Mouse (Mus musculus): Measurements from ENCODE around the gene Tkfc. TPM values are rescaled to one million over a fixed set of nuclear protein-coding genes. Genes with fewer than 3 reads are reported as not detected.
A peak's percentile ranks its signal among the peaks of the same experiment; 100 is the strongest.
"Not testable (repeated sequence)": the region's sequence is repeated elsewhere in the genome, so short reads cannot be mapped to it uniquely, and the experiment has no call there.

The Tkfc gene
- total and polyA plus RNA-seq, 2 experiments from 2014 or later = 12.8 to 22.7 TPM

- no peak overlapping the region for H3K27ac ChIP-seq (ENCODE audit: low read depth, low read length)
- H3K9me3 ChIP-seq (ENCODE audit: low read length) = no peaks in the 10 kb centered on the region
- DNase-seq (no peak), ATAC-seq (no peak)
- no peak overlapping the region for H3K9ac ChIP-seq
- no peaks in the 10 kb centered on the region for H3K27me3 ChIP-seq (ENCODE audit: insufficient read depth, low read length)
- H3K36me3 ChIP-seq (ENCODE audit: insufficient read depth) = no peaks in the 10 kb centered on the region
- H3K4me3 ChIP-seq (ENCODE audit: low read depth, low read length) = no peak overlapping the region
- WGBS = 77% methylated on average over 4 of the region's 4 CpGs
- TF ChIP-seq CTCF (IDR thresholded peaks at IDR 0.05; ENCODE audit: low read depth) = no peak
- H3K4me2 ChIP-seq (ENCODE audit: low read depth) = no peak overlapping the region
- no peaks in the 10 kb centered on the region for H3K4me1 ChIP-seq (ENCODE audit: insufficient read depth)
Measured at GRCm38 (mm10) chr19:10565217-10565616, 40.2 kb downstream of the Tkfc start.

GRCm38 (mm10) chr19:10564278-10564677, 41.2 kb downstream of the Tkfc start:
- Histone ChIP-seq H3K9ac (no peak overlapping the region), H3K27me3 (ENCODE audit: insufficient read depth, low read length) (no peaks in the 10 kb centered on the region), H3K9me3 (ENCODE audit: low read length) (no peaks in the 10 kb centered on the region), H3K4me3 (ENCODE audit: low read depth, low read length) (no peak overlapping the region), H3K27ac (ENCODE audit: low read depth, low read length) (no peak overlapping the region), H3K4me2 (ENCODE audit: low read depth) (no peak overlapping the region), H3K4me1 (ENCODE audit: insufficient read depth) (no peaks in the 10 kb centered on the region), H3K36me3 (ENCODE audit: insufficient read depth) (no peaks in the 10 kb centered on the region)
- 84% methylated on average over 6 of the region's 6 CpGs for WGBS
- TF ChIP-seq CTCF (IDR thresholded peaks at IDR 0.05; ENCODE audit: low read depth) = no peak
- ATAC-seq (no peak), DNase-seq (no peak)

DNA sequence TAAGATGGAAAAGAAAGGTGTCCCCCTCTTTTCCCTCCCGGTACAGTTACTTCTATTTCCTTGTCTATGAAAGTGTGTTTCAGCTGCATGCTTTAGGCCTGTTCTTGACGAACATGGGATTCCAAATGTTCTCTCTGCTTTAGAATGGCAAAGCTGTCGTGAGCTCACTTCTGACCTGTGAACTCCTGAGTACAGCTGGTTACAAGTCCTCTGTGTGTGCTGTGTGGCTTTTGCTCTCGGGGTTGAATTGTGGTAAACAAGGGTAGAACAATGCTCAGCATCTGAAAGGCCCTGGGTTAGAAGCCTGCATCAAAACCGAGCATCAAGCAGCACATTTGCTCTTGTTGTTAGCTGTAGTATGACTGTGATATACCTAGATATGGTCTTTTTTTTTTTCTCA, 43.1 kb downstream of the Tkfc start:
- ATAC-seq (no peak), DNase-seq (no peak)
- Histone ChIP-seq H3K36me3 (ENCODE audit: insufficient read depth) (no peaks in the 10 kb centered on the region), H3K27ac (ENCODE audit: low read depth, low read length) (no peak overlapping the region), H3K9me3 (ENCODE audit: low read length) (no peaks in the 10 kb centered on the region), H3K4me3 (ENCODE audit: low read depth, low read length) (no peak overlapping the region), H3K4me1 (ENCODE audit: insufficient read depth) (no peaks in the 10 kb centered on the region), H3K4me2 (ENCODE audit: low read depth) (no peak overlapping the region), H3K27me3 (ENCODE audit: insufficient read depth, low read length) (no peaks in the 10 kb centered on the region), H3K9ac (no peak overlapping the region)
- TF ChIP-seq CTCF (IDR thresholded peaks at IDR 0.05; ENCODE audit: low read depth) = no peak
- 56% methylated on average over 5 of the region's 5 CpGs for WGBS

- no peaks in the 10 kb centered on the region for H3K27me3 ChIP-seq (ENCODE audit: insufficient read depth, low read length)
- H3K9me3 ChIP-seq (ENCODE audit: low read length) = no peaks in the 10 kb centered on the region
- ATAC-seq = no peak
- no peak for TF ChIP-seq CTCF (IDR thresholded peaks at IDR 0.05; ENCODE audit: low read depth)
- no peak overlapping the region for H3K4me2 ChIP-seq (ENCODE audit: low read depth)
- no peak overlapping the region for H3K27ac ChIP-seq (ENCODE audit: low read depth, low read length)
- H3K4me3 ChIP-seq (ENCODE audit: low read depth, low read length) = no peak overlapping the region
- H3K9ac ChIP-seq = no peak overlapping the region
- DNase-seq = no peak
- WGBS = 75% methylated on average over 6 of the region's 6 CpGs
- H3K4me1 ChIP-seq (ENCODE audit: insufficient read depth) = no peaks in the 10 kb centered on the region
- H3K36me3 ChIP-seq (ENCODE audit: insufficient read depth) = no peaks in the 10 kb centered on the region
Measured at GRCm38 (mm10) chr19:10561558-10562314, 43.7 kb downstream of the Tkfc start.

GRCm38 (mm10) chr19:10560108-10560507, 45.3 kb downstream of the Tkfc start:
- peak; percentile 56 for TF ChIP-seq CTCF (IDR thresholded peaks at IDR 0.05; ENCODE audit: low read depth)
- H3K27ac ChIP-seq (ENCODE audit: low read depth, low read length) = no peak overlapping the region
- no peak overlapping the region for H3K4me3 ChIP-seq (ENCODE audit: low read depth, low read length)
- WGBS = 32% methylated on average over 5 of the region's 5 CpGs
- DNase-seq = peak; percentile 30
- no peaks in the 10 kb centered on the region for H3K36me3 ChIP-seq (ENCODE audit: insufficient read depth)
- H3K4me2 ChIP-seq (ENCODE audit: low read depth) = no peak overlapping the region
- no peaks in the 10 kb centered on the region for H3K9me3 ChIP-seq (ENCODE audit: low read length)
- H3K27me3 ChIP-seq (ENCODE audit: insufficient read depth, low read length) = no peaks in the 10 kb centered on the region
- no peak overlapping the region for H3K9ac ChIP-seq
- no peak for ATAC-seq
- peaks cover under 1% of the 10 kb centered on the region for H3K4me1 ChIP-seq (ENCODE audit: insufficient read depth)

- ATAC-seq; H3K4me2 ChIP-seq (ENCODE audit: low read depth); H3K9me3 ChIP-seq (ENCODE audit: low read length); DNase-seq; H3K9ac ChIP-seq; H3K4me3 ChIP-seq (ENCODE audit: low read depth, low read length); H3K4me1 ChIP-seq (ENCODE audit: insufficient read depth); H3K27ac ChIP-seq (ENCODE audit: low read depth, low read length); H3K36me3 ChIP-seq (ENCODE audit: insufficient read depth); H3K27me3 ChIP-seq (ENCODE audit: insufficient read depth, low read length): not testable (repeated sequence)
- WGBS = 73% methylated on average over 4 of the region's 4 CpGs
Measured at GRCm38 (mm10) chr19:10557837-10558375, 47.5 kb downstream of the Tkfc start.

GRCm38 (mm10) chr19:10557430-10557829, 48.0 kb downstream of the Tkfc start:
- Histone ChIP-seq H3K9ac (no peak overlapping the region), H3K4me2 (ENCODE audit: low read depth) (no peak overlapping the region), H3K9me3 (ENCODE audit: low read length) (no peaks in the 10 kb centered on the region), H3K4me1 (ENCODE audit: insufficient read depth) (peaks cover 8% of the 10 kb centered on the region), H3K27me3 (ENCODE audit: insufficient read depth, low read length) (no peaks in the 10 kb centered on the region), H3K36me3 (ENCODE audit: insufficient read depth) (peaks cover 8% of the 10 kb centered on the region; the same call in 1 of the 2 replicates), H3K27ac (ENCODE audit: low read depth, low read length) (no peak overlapping the region), H3K4me3 (ENCODE audit: low read depth, low read length) (no peak overlapping the region)
- ATAC-seq (no peak), DNase-seq (no peak)
- no peak for TF ChIP-seq CTCF (IDR thresholded peaks at IDR 0.05; ENCODE audit: low read depth)
- 62% methylated on average over 2 of the region's 2 CpGs for WGBS

All from forebrain, postnatal 0 days (tissue).